Mouse (Mus musculus) CD4-positive helper T cell, adult 2 months (primary cell): Measurements from ENCODE around the gene Wnt10b.

Experiments used
- DNase-seq: peaks from one replicate; pipeline ENCODE4 v3.0.0-alpha.2; 2012; ENCODE audit warnings: low read depth, missing footprints, low spot score

Wnt10b gene

DNA sequence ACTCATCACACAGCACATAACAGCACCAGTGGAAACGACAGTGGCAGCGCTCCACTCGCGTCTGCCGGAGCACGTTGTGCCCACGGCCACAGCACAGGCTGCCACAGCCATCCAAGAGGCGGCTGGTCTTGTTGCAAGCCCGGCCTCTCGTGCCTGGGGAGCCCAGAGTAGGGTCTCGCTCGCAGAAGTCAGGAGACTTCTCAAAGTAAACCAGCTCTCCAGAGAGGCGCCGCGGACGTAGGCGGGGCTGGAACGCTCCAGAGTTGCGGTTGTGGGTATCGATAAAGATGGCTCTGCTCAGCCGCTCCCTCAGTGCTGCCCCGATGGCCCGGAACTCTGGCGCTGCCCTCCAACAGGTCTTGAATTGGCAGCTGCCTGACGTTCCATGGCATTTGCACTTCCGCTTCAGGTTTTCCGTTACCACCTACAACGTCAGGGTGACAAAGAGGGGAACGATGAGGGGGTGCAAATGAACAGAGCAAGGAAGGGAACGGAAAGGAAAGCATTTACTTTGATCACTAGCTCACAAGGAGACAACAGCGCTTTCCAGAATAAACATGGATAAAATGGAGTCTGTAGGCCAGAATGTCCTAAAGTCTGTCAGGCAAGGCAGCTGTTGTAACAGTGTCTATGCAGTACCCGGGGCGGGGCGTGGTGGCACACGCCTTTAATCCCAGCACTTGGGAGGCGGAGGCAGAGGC, 5.3 kb downstream of the Wnt10b start:
- peak; percentile 83 for DNase-seq

- peak; percentile 29 for DNase-seq
Measured at GRCm38 (mm10) chr15:98771813-98772425, 6.0 kb downstream of the Wnt10b start.

- no peak for DNase-seq
Measured at GRCm38 (mm10) chr15:98768259-98768658, 9.7 kb downstream of the Wnt10b start.

- no peak for DNase-seq
Measured at GRCm38 (mm10) chr15:98765929-98766328, 12.0 kb downstream of the Wnt10b start.

DNA sequence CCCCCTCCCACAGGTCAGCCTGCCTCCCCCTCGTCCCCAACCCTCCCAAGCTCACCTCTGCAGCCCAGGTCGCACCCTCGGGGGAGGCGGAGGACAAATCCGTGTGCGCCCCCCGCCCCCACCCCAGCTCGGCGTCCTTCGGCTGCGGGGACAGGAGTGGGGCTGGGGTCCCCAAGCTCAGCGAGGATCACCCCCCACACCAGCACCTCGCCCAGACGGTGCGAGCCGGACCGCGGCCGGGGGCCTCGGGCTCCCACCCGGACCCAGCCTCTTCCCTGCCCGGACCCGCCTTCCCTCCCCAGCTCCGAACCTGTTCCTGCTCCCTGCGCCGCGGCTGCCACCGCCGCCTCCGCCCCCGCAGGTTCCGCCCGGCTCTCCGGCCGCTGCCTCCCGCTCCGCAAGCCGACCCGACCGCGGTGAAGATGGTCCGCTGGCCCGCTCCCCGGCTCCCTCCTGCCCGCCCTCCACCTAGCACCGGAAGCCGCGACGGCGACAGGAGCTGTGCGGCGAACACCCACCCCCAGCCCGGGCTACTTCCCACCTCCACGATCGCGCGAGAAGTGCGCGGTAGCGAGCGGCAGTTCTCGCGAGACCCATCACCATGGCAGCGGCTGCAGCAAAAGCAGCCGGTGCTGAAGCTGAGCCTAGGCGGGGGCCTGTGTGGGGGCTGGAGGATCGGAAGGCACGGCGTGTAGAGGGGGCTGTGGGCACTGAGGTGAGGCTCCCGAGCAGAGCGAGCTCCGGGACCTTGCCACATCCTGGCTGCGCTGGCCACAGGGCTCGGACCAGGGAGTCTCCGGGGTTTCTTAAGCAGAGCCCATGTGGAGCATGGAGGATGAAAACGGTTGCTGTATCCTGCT, 15.1 kb downstream of the Wnt10b start, which contains the start of gene Arf3:
Arf3 (minus strand) TSS at position 545 of the 860 bp plus-strand sequence.
- DNase-seq = peak; percentile 98

GRCm38 (mm10) chr15:98762201-98762621, 15.7 kb downstream of the Wnt10b start:
- peak; percentile 76 for DNase-seq

DNA sequence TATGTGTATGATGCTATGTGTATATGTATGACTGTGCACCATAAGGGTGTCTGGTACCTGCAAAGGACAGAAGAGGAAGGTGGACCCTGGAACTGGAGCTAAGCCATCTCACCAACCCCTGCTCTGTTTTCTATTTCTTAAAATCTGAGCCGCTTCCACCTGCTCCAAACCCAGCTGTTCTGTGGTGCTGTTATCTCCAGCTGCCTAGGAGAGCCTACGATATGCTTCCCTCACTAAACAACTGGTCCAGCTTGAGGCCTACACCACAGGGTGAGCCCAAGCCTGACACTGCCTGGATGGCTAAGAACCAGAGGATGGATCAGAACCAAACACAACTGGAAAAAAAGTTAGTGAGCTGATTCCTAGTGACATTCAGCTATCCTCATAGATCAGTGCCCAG, 23.8 kb downstream of the Wnt10b start:
- DNase-seq = no peak

DNA sequence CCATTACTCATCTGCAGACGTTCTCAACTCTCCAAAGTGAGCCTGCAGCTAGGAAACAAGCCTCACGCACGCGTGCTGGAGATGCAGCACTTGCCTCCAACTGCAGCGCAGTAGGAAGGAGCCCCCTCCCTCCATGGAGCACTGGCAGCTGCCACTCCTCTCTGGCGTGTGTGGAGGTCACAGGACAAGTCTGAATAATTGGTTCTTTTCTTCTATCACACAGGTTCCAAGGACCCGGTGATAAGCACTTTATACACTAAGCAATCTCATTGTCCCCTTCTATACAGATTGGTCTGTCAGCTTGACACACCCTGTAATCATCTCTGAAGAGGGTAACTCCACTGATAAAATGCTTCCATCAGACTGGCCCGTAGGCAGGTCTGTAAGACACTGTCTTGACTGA, 24.9 kb downstream of the Wnt10b start:
- DNase-seq = no peak

DNA sequence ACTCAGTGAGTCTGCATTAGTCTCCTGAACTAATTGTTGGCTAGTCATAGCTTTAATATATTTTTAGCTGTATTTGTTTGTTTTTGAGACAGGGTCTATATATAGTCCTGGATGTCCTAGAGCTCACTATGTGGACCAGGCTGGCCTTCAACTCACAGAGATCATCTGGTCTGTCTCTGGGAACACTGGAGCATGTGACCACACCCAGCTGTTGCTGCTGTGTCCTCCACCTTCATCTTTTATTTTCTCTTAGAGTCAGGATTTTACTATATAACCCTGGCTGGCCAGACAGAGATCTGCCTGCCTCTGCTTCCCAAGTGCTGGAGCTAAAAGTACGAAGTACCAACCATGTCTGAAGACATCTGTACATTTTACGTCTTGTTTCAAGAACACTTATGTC, 28.9 kb downstream of the Wnt10b start:
- DNase-seq = no peak

DNA sequence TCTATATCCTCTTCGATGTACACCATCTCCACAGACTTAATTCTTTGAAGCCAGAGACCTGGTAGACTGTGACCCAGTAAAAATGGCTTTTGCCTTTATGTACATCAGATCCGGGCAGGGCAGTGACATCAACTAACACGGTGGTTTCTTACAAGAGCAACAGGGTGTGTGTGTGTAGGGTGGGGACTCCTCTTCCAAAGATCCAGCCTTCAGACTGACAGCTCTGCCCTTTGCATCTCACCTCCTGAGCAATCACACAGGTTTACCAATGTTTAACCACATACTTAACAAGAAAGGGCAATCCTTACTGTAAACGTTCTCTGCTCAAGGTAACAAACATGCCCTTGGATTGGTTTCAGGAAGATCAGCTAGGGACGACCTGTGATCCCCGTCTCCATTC, 30.7 kb downstream of the Wnt10b start:
- no peak for DNase-seq

DNA sequence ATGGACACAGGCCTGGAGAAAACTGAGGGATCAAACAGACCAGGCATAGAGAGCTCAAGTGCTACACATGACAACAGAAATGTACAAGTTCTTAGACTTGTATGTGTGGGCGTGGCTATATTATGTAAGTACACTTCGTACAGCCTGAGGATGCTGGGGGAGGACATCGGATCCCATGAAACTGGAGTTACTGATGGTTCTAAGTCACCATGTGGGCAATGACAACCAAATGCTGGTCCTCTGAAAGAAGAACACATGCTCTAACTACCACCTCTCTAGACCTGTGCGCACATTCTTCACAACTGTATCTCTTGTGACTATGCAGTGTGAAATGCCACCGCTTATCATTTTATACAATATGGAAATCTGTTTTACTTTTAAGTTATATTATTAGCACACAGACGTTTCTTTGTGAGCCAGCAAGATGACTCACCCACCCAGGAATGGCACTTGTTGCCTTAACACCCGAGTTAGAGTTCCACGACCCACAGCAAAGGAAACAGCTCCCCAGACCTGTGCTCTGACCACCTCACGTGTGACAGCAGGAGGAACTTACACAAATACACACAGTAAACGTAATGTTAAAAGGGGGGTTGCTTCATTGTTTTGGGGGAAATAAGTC, 31.5 kb downstream of the Wnt10b start:
- no peak for DNase-seq

DNA sequence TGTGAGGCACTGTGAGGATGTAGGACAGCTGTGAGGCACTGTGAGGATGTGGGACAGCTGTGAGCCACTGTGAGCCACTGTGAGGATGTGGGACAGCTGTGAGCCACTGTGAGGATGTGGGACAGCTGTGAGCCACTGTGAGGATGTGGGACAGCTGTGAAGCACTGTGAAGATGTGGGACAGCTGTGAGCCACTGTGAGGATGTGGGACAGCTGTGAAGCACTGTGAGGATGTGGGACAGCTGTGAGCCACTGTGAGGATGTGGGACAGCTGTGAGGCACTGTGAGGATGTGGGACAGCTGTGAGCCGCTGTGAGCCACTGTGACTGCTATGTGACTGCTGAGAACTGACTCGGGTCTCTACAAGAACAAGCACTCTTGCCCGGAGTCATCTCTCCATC, 34.1 kb downstream of the Wnt10b start:
- DNase-seq = peak; percentile 48

GRCm38 (mm10) chr15:98742766-98743428, 35.1 kb downstream of the Wnt10b start:
- DNase-seq = no peak

GRCm38 (mm10) chr15:98740219-98740618, 37.7 kb downstream of the Wnt10b start:
- DNase-seq = no peak

- DNase-seq = no peak
Measured at GRCm38 (mm10) chr15:98738796-98739195, 39.2 kb downstream of the Wnt10b start.

GRCm38 (mm10) chr15:98737881-98738280, 40.1 kb downstream of the Wnt10b start:
- DNase-seq = no peak

GRCm38 (mm10) chr15:98736521-98736920, 41.4 kb downstream of the Wnt10b start:
- DNase-seq = no peak

DNA sequence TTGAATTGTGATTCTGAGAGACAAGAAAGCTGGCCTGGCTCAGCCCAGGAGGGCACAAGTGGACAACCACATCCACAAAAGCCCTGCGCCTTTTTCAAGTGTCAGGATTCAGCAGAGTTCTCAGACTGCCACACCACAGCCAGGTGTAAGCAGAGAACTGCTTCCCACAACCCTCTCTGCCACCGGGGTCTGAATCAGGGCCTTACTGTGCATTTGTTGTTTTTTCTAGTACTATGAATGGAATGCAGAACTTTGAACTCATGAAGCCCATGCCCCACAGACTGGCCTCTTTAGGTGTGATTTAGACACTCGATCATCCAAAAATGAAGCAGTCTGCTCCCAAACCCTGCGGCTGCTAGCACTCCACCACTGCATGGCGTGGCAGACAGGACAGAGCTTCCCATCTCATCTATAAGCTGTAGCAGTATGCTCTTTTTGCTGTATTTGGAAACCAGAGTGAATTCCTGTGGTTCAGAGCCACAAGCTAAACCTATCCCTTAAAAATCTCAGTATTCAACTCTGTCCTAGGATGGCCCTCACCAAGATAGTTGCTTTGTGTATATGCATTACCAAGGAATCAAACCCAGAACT, 43.9 kb downstream of the Wnt10b start:
- DNase-seq = no peak

DNA sequence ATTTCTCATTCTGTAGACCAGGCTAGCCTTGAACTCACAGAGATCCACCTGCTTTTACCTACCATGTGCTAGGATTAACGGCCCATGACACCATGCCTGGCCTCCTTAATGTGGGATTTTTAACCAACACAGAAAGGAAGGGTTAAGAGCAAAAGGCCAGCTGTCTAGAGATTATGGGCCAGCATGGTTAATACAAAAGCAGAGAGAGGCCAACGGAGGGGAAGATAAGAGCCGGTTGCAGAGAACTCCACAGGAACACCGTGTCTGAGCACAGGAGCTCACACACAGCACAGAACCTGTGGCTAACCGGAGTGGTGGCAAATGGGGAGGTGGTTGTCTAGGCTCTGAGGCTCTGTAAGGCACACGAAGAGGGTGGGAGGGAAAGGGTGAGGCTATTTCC, 44.6 kb downstream of the Wnt10b start:
- no peak for DNase-seq

- no peak for DNase-seq
Measured at GRCm38 (mm10) chr15:98732006-98732531, 45.9 kb downstream of the Wnt10b start.

DNA sequence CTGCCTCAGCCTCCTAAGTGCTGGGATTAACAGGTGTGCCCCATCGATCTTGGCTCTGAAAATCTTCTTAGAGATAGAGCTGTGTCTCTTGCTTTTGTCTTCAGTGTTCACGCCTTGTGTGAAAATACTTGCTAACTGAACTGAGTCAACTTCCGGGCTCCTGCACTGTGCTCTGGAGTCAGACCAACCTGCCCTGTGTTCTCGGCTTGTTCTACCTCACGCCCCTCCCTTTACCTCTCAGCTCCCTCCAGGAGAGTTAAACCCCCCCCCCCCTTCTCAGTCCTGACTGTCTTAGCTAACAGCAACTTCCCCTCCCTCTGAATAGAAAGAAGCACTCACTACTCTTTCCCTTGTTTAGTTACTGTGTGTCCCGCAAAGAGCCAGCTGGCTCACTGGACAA, 47.2 kb downstream of the Wnt10b start:
- peak; percentile 44 for DNase-seq
